23 mouse cellular contexts compared by ENCODE assay signal in genomic region chr12:29076606-29077005, GRCm38 (mm10).
A peak's percentile ranks its signal among the peaks of the same experiment; 100 is the strongest.
DNase-seq lines count a peak whose midpoint lies in the region; ATAC-seq and TF ChIP-seq lines count a peak whose summit lies in the region.
"Had no signal": no experiment of that assay in that cellular context is flagged by ENCODE, and none has a peak within 500 bp of the region (broad histone marks: within the 10 kb centered on the region; RNA-seq: fewer than 3 reads in every experiment).

No protein-coding gene starts in this region.

- no peak overlapping the region for H3K4me3 ChIP-seq in midbrain, embryonic 16.5 days (ENCODE audit: low read depth, low read length)
- no peak overlapping the region for H3K4me3 ChIP-seq in midbrain, postnatal 0 days (ENCODE audit: low read depth, low read length)
- H3K4me3 ChIP-seq: forebrain, embryonic 10.5 days; forebrain, embryonic 13.5 days; hindbrain, embryonic 10.5 days; hindbrain, embryonic 13.5 days had no signal

- no peaks in the 10 kb centered on the region for H3K27me3 ChIP-seq in midbrain, embryonic 16.5 days (ENCODE audit: control insufficient read depth, insufficient read depth, low read depth, low read length)
- no peaks in the 10 kb centered on the region for H3K27me3 ChIP-seq in midbrain, postnatal 0 days (ENCODE audit: insufficient read depth, low read length)
- H3K27me3 ChIP-seq: forebrain, embryonic 13.5 days; hindbrain, embryonic 13.5 days had no signal

- WGBS in midbrain, embryonic 16.5 days: 52% methylated on average over 1 of the region's 1 CpGs
- WGBS in midbrain, postnatal 0 days: 85% methylated on average over 1 of the region's 1 CpGs

- H3K27ac ChIP-seq in midbrain, embryonic 16.5 days (ENCODE audit: low read length): 0 out of 2 replicates have a peak overlapping the region, but pooled peaks have one; percentile 60
- H3K27ac ChIP-seq in midbrain, postnatal 0 days (ENCODE audit: low read depth, low read length): no peak overlapping the region
- H3K27ac ChIP-seq: forebrain, embryonic 10.5 days; forebrain, embryonic 13.5 days; hindbrain, embryonic 13.5 days had no signal

- no peak for DNase-seq in midbrain, postnatal 0 days (ENCODE audit: low spot score)
- peak; percentile 67 for DNase-seq in Muller cell, postnatal 12 days (ENCODE audit: inconsistent ontology term)
- DNase-seq in retina, embryonic 14.5 days (ENCODE audit: low spot score): peak; percentile 56
- no peak for DNase-seq in layer of hippocampus, postnatal 36 days
- DNase-seq in spleen, postnatal 10 days (ENCODE audit: low spot score in 2 of 2): no peak
- DNase-seq: adrenal gland, postnatal 10 days; adrenal gland, postnatal 36 days; cerebellum, adult 18-20 months; cerebellum, adult 9-10 months; cerebellum, postnatal 14 days; gastrocnemius, postnatal 10 days; gastrocnemius, postnatal 36 days; heart, postnatal 36 days had no signal

- peaks cover 8% of the 10 kb centered on the region for H3K4me1 ChIP-seq in midbrain, embryonic 16.5 days (ENCODE audit: control insufficient read depth, insufficient read depth, low read length)
- H3K4me1 ChIP-seq in midbrain, postnatal 0 days (ENCODE audit: insufficient read depth, low read length): no peaks in the 10 kb centered on the region

- no peak for ATAC-seq in midbrain, embryonic 16.5 days
- ATAC-seq in midbrain, postnatal 0 days (ENCODE audit: low FRiP score): no peak
- ATAC-seq: CD4-positive, CD25-positive, alpha-beta regulatory T cell, adult 4 months; forebrain, embryonic 13.5 days; hindbrain, embryonic 16.5 days; inflammation-experienced regulatory T-cells, adult 6 months had no signal

- no peak overlapping the region for H3K9ac ChIP-seq in midbrain, embryonic 16.5 days (ENCODE audit: low read depth, low read length)
- H3K9ac ChIP-seq in midbrain, postnatal 0 days (replicated peaks; ENCODE audit: low read length, poor library complexity, severe bottlenecking): no peak overlapping the region
- H3K9ac ChIP-seq: forebrain, embryonic 13.5 days; hindbrain, embryonic 13.5 days had no signal

- H3K36me3 ChIP-seq in midbrain, embryonic 16.5 days (ENCODE audit: control insufficient read depth, insufficient read depth, low read length): no peaks in the 10 kb centered on the region
- no peaks in the 10 kb centered on the region for H3K36me3 ChIP-seq in midbrain, postnatal 0 days (ENCODE audit: insufficient read depth, low read length)
- H3K36me3 ChIP-seq: forebrain, embryonic 10.5 days; G1E; hindbrain, embryonic 10.5 days; hindbrain, embryonic 13.5 days had no signal

- H3K4me2 ChIP-seq in midbrain, embryonic 16.5 days (ENCODE audit: low read length): no peak overlapping the region
- H3K4me2 ChIP-seq in midbrain, postnatal 0 days (ENCODE audit: low read depth, low read length, poor library complexity, severe bottlenecking): no peak overlapping the region
- H3K4me2 ChIP-seq: forebrain, embryonic 13.5 days; heart, embryonic 11.5 days; hindbrain, embryonic 13.5 days had no signal

- no peaks in the 10 kb centered on the region for H3K9me3 ChIP-seq in midbrain, embryonic 16.5 days (replicated peaks; ENCODE audit: control insufficient read depth, low read length, poor library complexity, severe bottlenecking)
- no peaks in the 10 kb centered on the region for H3K9me3 ChIP-seq in midbrain, postnatal 0 days (ENCODE audit: low read length)
- H3K9me3 ChIP-seq: forebrain, embryonic 10.5 days; forebrain, embryonic 13.5 days; hindbrain, embryonic 10.5 days; hindbrain, embryonic 13.5 days had no signal

- TF ChIP-seq CTCF in midbrain, postnatal 0 days (IDR thresholded peaks at IDR 0.05): no peak

Comparison
In these comparisons a context has a peak if more than half of its experiments do, and no peak if none do; other contexts are left out.
1. DNase-seq: peak in Muller cell, postnatal 12 days (single experiment) and retina, embryonic 14.5 days (single experiment); none in midbrain, postnatal 0 days (single experiment), layer of hippocampus, postnatal 36 days (0 of 2) and spleen, postnatal 10 days (0 of 2).